In genomic region chr15:101286129-101286770, GRCm38 (mm10) we compare ENCODE assay signal across 9 mouse cellular contexts. TPM values are rescaled to one million over a fixed set of nuclear protein-coding genes. Genes with fewer than 3 reads are reported as not detected.
DNase-seq lines count a peak whose midpoint lies in the region; ATAC-seq and TF ChIP-seq lines count a peak whose summit lies in the region.
"Had no signal": no experiment of that assay in that cellular context is flagged by ENCODE, and none has a peak within 500 bp of the region (broad histone marks: within the 10 kb centered on the region; RNA-seq: fewer than 3 reads in every experiment).

No protein-coding gene starts in this region.

- H3K4me2 ChIP-seq in heart, postnatal 0 days (ENCODE audit: low read depth, low read length): no peak overlapping the region

- H3K9ac ChIP-seq in heart, postnatal 0 days (replicated peaks; ENCODE audit: low read depth, low read length): no peak overlapping the region
- H3K9ac ChIP-seq: midbrain, embryonic 15.5 days had no signal

- peaks cover 50% of the 10 kb centered on the region for H3K36me3 ChIP-seq in heart, postnatal 0 days (replicated peaks; ENCODE audit: control insufficient read depth, insufficient read depth, low read length)
- peaks cover 2% of the 10 kb centered on the region for H3K36me3 ChIP-seq in testis, adult 2 months (ENCODE audit: control insufficient read depth, insufficient read depth, low read length)

- peaks cover 11% of the 10 kb centered on the region for H3K4me1 ChIP-seq in heart, postnatal 0 days (ENCODE audit: control insufficient read depth, insufficient read depth)
- peaks cover 5% of the 10 kb centered on the region for H3K4me1 ChIP-seq in testis, adult 2 months (ENCODE audit: control insufficient read depth, insufficient read depth, low read length)

- peak; percentile 58 for TF ChIP-seq CTCF in heart, postnatal 0 days (IDR thresholded peaks at IDR 0.05; ENCODE audit: low read depth)
- TF ChIP-seq CTCF in testis, adult 2 months (IDR thresholded peaks at IDR 0.05; ENCODE audit: control insufficient read depth, insufficient read depth, insufficient replicate concordance, low read depth, low read length): peak; percentile 53; the same call in 1 of the 2 replicates

- ATAC-seq in heart, postnatal 0 days (ENCODE audit: insufficient read depth, low read depth): no peak
- ATAC-seq in common myeloid progenitor, adult 5-6 weeks (replicated peaks; ENCODE audit: low read depth, poor library complexity, severe bottlenecking): 0 out of 2 replicates have a peak, but pooled peaks have one; percentile 42
- ATAC-seq: midbrain, embryonic 15.5 days had no signal

- no peaks in the 10 kb centered on the region for H3K27me3 ChIP-seq in heart, postnatal 0 days (ENCODE audit: control insufficient read depth, insufficient read depth, low read length)
- H3K27me3 ChIP-seq in testis, adult 2 months (ENCODE audit: control insufficient read depth, insufficient read depth, low read length): no peaks in the 10 kb centered on the region
- H3K27me3 ChIP-seq: midbrain, embryonic 15.5 days had no signal

- TF ChIP-seq EP300 in heart, postnatal 0 days (IDR thresholded peaks at IDR 0.05; ENCODE audit: low read depth): no peak

- no peak for TF ChIP-seq POLR2A in testis, adult 2 months (IDR thresholded peaks at IDR 0.05; ENCODE audit: control insufficient read depth, low read depth, low read length)

- no peak overlapping the region for H3K4me3 ChIP-seq in heart, postnatal 0 days (ENCODE audit: low read depth, low read length)
- no peak overlapping the region for H3K4me3 ChIP-seq in testis, adult 2 months (ENCODE audit: control insufficient read depth, low read depth, low read length)
- H3K4me3 ChIP-seq: midbrain, embryonic 15.5 days had no signal

- intact Hi-C loops in heart, postnatal 36 days (cut with DNase I): no loop called here

- no peak overlapping the region for H3K27ac ChIP-seq in heart, postnatal 0 days (ENCODE audit: low read depth)
- no peak overlapping the region for H3K27ac ChIP-seq in testis, adult 2 months (ENCODE audit: control insufficient read depth, insufficient read depth, low read depth, low read length)
- H3K27ac ChIP-seq: midbrain, embryonic 15.5 days had no signal

- 58% methylated on average over 9 of the region's 9 CpGs for WGBS in heart, postnatal 0 days

- no peaks in the 10 kb centered on the region for H3K9me3 ChIP-seq in heart, postnatal 0 days (replicated peaks; ENCODE audit: control insufficient read depth, low read length)
- H3K9me3 ChIP-seq: midbrain, embryonic 15.5 days had no signal

- DNase-seq in heart, postnatal 0 days (ENCODE audit: low spot score): no peak
- no peak for DNase-seq in heart, postnatal 36 days
- no peak for DNase-seq in testis, postnatal 14 days (ENCODE audit: low spot score)
- DNase-seq in retina, postnatal 1 day: peak; percentile 27
- no peak for DNase-seq in cerebellum, adult 11-12 months
- DNase-seq in frontal cortex, postnatal 10 days (ENCODE audit: low spot score in 2 of 2): no peak

RNA-seq across cellular contexts. Expression of gene Atg101, which starts 2.2 kb away (rescaled TPM):
- 43.7 and 61.6 TPM in 2 replicates for total RNA-seq in heart, postnatal 0 days (2014; rRNA removed; ENCODE audit: low replicate concordance)
- polyA plus RNA-seq in heart, postnatal 0 days (2015; fragmentation: Nextera tagmentation; extraction: Ambion mirVana): 48.6 and 53.4 TPM in 2 replicates
- total RNA-seq in heart, postnatal 36 days (2021): 10 to 100 TPM; 23.7 to 23.9 TPM
- 16.4 and 17.5 TPM in 2 replicates for polyA plus RNA-seq in testis, adult 2 months (2012; rRNA removed)
- total RNA-seq in common myeloid progenitor, adult 5-6 weeks (2017): 30.7 and 34.8 TPM in 2 replicates

RNA-seq across cellular contexts. Expression of gene 6030408B16Rik, which starts 6.8 kb away (rescaled TPM):
- total RNA-seq in heart, postnatal 0 days (2014; rRNA removed; ENCODE audit: low replicate concordance): 6.5 and 8.4 TPM in 2 replicates
- polyA plus RNA-seq in heart, postnatal 0 days (2015; fragmentation: Nextera tagmentation; extraction: Ambion mirVana): 6.4 and 8.1 TPM in 2 replicates
- 1 to 10 TPM in 1 of 2 experiments, under 1 TPM in 1; 0.94 to 1.4 TPM for total RNA-seq in heart, postnatal 36 days (2021)
- 8.5 and 10.4 TPM in 2 replicates for polyA plus RNA-seq in testis, adult 2 months (2012; rRNA removed)
- total RNA-seq in common myeloid progenitor, adult 5-6 weeks (2017): 0.78 TPM in 1 of 2 replicates, not detected in the other

RNA-seq across cellular contexts. Expression of gene Nr4a1, which starts 32.2 kb away (rescaled TPM):
- total RNA-seq in heart, postnatal 0 days (2014; rRNA removed; ENCODE audit: low replicate concordance): 40.2 and 56.0 TPM in 2 replicates
- polyA plus RNA-seq in heart, postnatal 0 days (2015; fragmentation: Nextera tagmentation; extraction: Ambion mirVana): 7.4 and 8.6 TPM in 2 replicates
- total RNA-seq in heart, postnatal 36 days (2021): 10 to 100 TPM in 1 of 2 experiments, 1 to 10 TPM in 1; 5.2 to 98.5 TPM
- 51.4 TPM in 2 replicates for polyA plus RNA-seq in testis, adult 2 months (2012; rRNA removed)
- total RNA-seq in common myeloid progenitor, adult 5-6 weeks (2017): 24.2 and 32.7 TPM in 2 replicates
